Mouse (Mus musculus): Measurements from ENCODE around the gene Tulp1. TPM values are rescaled to one million over a fixed set of nuclear protein-coding genes. Genes with fewer than 3 reads are reported as not detected.

Tulp1 gene
- polyA plus RNA-seq, 1 experiment from 2014 or later: 3.9 TPM

DNA sequence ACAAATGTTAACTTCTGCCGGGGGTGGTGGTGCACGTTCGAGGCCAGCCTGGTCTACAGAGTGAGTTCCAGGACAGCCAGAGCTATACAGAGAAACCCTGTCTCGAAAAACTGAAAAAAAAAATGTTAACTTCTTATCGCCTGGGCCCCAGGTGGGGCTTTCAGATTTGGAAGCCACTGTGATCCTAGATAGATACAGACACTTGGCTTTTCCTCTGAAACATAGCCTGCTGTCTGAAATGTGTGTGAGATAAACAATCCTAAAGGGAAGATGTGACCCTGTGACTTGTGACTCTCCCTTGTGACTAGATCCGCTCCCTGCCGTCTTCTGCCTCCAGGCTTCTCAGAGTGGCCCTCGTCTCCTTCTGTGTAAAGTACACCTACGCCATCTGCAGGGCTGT lies 47.3 kb downstream of the Tulp1 start:
- no peaks in the 10 kb centered on the region for H3K27me3 ChIP-seq (ENCODE audit: insufficient read depth, low read length)
- H3K4me2 ChIP-seq (ENCODE audit: low read length): no peak overlapping the region
- DNase-seq (ENCODE audit: low spot score) (no peak), ATAC-seq (replicated peaks; ENCODE audit: low FRiP score, low read depth) (no peak)
- no peaks in the 10 kb centered on the region for H3K9me3 ChIP-seq (replicated peaks; ENCODE audit: low read length)
- no peak for TF ChIP-seq CTCF (IDR thresholded peaks at IDR 0.05; ENCODE audit: low read depth)
- peaks cover 34% of the 10 kb centered on the region; the same call in 1 of the 2 replicates for H3K36me3 ChIP-seq (ENCODE audit: insufficient read depth, low read length)
- no peak overlapping the region for H3K4me3 ChIP-seq (replicated peaks; ENCODE audit: low read depth, low read length)
- no peak overlapping the region for H3K27ac ChIP-seq
- WGBS: 84% methylated on average over 9 of the region's 9 CpGs
- no peak overlapping the region for H3K9ac ChIP-seq (ENCODE audit: low read depth, low read length)
- peaks cover 7% of the 10 kb centered on the region for H3K4me1 ChIP-seq (replicated peaks; ENCODE audit: insufficient read depth, low read length)

DNA sequence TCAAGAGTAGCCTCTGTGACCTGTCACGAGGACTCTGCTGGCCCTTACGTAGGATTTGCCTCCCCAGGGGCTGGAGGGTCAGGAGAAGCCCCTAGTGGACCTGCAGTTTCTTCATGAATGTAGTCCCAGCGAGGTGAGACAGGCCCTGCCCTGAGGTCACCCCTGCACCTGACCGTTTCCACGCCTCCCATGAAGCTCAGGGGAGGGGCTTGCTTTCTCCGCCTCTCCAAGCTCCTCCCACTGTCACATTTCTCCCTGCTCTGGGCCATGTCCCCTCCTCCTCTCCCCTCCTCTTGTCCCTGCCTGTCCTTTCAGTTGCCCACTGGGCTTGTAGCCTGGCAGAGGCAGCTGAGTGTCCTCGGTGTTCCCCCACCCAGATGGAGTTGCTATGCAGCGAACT lies 47.9 kb downstream of the Tulp1 start:
- H3K4me2 ChIP-seq (ENCODE audit: low read length): no peak overlapping the region
- no peak overlapping the region for H3K27ac ChIP-seq
- WGBS: 62% methylated on average over 8 of the region's 8 CpGs
- DNase-seq (ENCODE audit: low spot score) (no peak), ATAC-seq (replicated peaks; ENCODE audit: low FRiP score, low read depth) (no peak)
- no peaks in the 10 kb centered on the region for H3K9me3 ChIP-seq (replicated peaks; ENCODE audit: low read length)
- H3K9ac ChIP-seq (ENCODE audit: low read depth, low read length): no peak overlapping the region
- H3K36me3 ChIP-seq (ENCODE audit: insufficient read depth, low read length): peaks cover 34% of the 10 kb centered on the region; the same call in 1 of the 2 replicates
- TF ChIP-seq CTCF (IDR thresholded peaks at IDR 0.05; ENCODE audit: low read depth): no peak
- peaks cover 7% of the 10 kb centered on the region for H3K4me1 ChIP-seq (replicated peaks; ENCODE audit: insufficient read depth, low read length)
- H3K27me3 ChIP-seq (ENCODE audit: insufficient read depth, low read length): no peaks in the 10 kb centered on the region
- no peak overlapping the region for H3K4me3 ChIP-seq (replicated peaks; ENCODE audit: low read depth, low read length)

DNA sequence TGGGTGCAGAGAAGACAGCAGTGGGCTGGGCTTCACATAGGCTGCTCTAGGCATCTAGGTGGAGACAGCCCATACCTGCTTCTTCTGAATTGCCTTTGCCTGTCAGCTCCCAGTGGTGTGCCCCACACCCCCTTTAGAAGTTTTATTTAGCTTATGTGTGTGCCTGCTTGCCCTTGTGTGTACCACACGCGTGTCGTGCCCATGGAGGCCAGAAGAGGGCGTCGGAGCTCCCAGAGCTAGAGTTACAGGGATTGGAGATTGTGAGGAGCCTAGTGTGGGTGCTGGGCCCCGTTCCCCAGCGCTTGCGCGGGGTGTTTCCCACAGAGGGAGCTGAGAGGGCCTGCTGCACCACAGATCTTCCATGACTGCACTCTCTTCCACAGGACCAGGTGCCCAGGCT lies 48.5 kb downstream of the Tulp1 start:
- Histone ChIP-seq H3K4me3 (replicated peaks; ENCODE audit: low read depth, low read length) (no peak overlapping the region), H3K27me3 (ENCODE audit: insufficient read depth, low read length) (no peaks in the 10 kb centered on the region), H3K9me3 (replicated peaks; ENCODE audit: low read length) (no peaks in the 10 kb centered on the region), H3K27ac (no peak overlapping the region), H3K4me1 (replicated peaks; ENCODE audit: insufficient read depth, low read length) (peaks cover 7% of the 10 kb centered on the region), H3K9ac (ENCODE audit: low read depth, low read length) (no peak overlapping the region), H3K4me2 (ENCODE audit: low read length) (no peak overlapping the region), H3K36me3 (ENCODE audit: insufficient read depth, low read length) (peaks cover 34% of the 10 kb centered on the region; the same call in 1 of the 2 replicates)
- 93% methylated on average over 9 of the region's 9 CpGs for WGBS
- DNase-seq (ENCODE audit: low spot score) (no peak), ATAC-seq (replicated peaks; ENCODE audit: low FRiP score, low read depth) (no peak)
- peak; percentile 30; the same call in 1 of the 2 replicates for TF ChIP-seq CTCF (IDR thresholded peaks at IDR 0.05; ENCODE audit: low read depth)

DNA sequence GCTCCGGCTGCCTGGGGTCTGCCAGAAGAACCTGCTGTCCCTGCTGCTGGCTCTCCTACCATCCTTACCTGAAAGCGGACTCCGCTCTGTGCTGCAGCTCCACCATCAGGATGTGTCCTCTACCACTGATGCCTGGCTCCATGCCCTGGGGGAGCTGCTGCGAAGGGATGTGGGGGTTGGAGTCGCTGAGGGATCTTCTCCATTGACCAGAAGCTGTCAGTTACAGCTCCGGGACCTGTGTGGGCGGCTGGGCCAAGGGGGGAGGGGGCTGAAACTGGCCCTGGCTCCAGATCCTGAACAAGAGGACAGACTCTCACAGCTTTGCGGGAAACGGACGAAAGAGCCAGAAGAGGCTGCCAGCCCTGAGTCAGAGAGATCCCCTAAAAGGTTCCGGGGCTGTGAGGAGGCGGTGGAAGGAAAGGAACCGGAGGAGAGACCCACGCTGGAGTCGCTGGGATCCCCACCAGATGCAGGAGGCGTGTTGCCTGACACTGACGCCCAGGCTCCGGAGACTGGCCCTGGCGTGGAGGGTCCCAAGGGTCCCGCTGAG lies 49.3 kb downstream of the Tulp1 start:
- DNase-seq (ENCODE audit: low spot score) (no peak), ATAC-seq (replicated peaks; ENCODE audit: low FRiP score, low read depth) (no peak)
- Histone ChIP-seq H3K27me3 (ENCODE audit: insufficient read depth, low read length) (no peaks in the 10 kb centered on the region), H3K36me3 (ENCODE audit: insufficient read depth, low read length) (peaks cover 32% of the 10 kb centered on the region; the same call in 1 of the 2 replicates), H3K27ac (no peak overlapping the region), H3K4me1 (replicated peaks; ENCODE audit: insufficient read depth, low read length) (peaks cover 7% of the 10 kb centered on the region), H3K9ac (ENCODE audit: low read depth, low read length) (0 out of 2 replicates have a peak overlapping the region, but pooled peaks have one; percentile 8), H3K4me3 (replicated peaks; ENCODE audit: low read depth, low read length) (no peak overlapping the region), H3K4me2 (ENCODE audit: low read length) (no peak overlapping the region), H3K9me3 (replicated peaks; ENCODE audit: low read length) (no peaks in the 10 kb centered on the region)
- TF ChIP-seq CTCF (IDR thresholded peaks at IDR 0.05; ENCODE audit: low read depth): no peak
- 80% methylated on average over 20 of the region's 20 CpGs for WGBS

DNA sequence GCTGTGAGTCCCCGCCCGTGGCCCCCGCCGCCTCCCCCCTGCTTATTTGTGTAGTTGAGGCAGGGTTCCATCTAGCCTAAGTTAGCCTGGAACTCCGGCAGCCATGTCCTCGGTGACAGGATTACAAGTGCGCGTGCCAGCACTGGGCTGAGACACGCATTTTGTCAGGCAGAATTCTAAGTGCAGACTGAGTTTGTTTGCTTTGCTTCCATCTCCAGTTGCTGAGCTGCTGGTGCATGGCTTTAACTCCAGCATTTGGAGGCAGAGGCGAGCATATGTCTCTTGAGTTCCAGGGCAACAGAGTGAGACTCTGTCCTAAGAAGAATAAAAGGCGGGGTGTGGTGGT lies 51.2 kb downstream of the Tulp1 start:
- peaks cover 7% of the 10 kb centered on the region for H3K4me1 ChIP-seq (replicated peaks; ENCODE audit: insufficient read depth, low read length)
- H3K9me3 ChIP-seq (replicated peaks; ENCODE audit: low read length): no peaks in the 10 kb centered on the region
- H3K27me3 ChIP-seq (ENCODE audit: insufficient read depth, low read length): no peaks in the 10 kb centered on the region
- peak overlapping the region; percentile 94 for H3K4me2 ChIP-seq (ENCODE audit: low read length)
- 3% methylated on average over 11 of the region's 11 CpGs for WGBS
- TF ChIP-seq CTCF (IDR thresholded peaks at IDR 0.05; ENCODE audit: low read depth): no peak
- ATAC-seq (replicated peaks; ENCODE audit: low FRiP score, low read depth) (peak; percentile 30; the same call in 1 of the 2 replicates), DNase-seq (ENCODE audit: low spot score) (peak; percentile 55)
- H3K36me3 ChIP-seq (ENCODE audit: insufficient read depth, low read length): peaks cover 25% of the 10 kb centered on the region; the same call in 1 of the 2 replicates
- peak overlapping the region; percentile 76 for H3K4me3 ChIP-seq (replicated peaks; ENCODE audit: low read depth, low read length)
- H3K9ac ChIP-seq (ENCODE audit: low read depth, low read length): peak overlapping the region; percentile 82
- H3K27ac ChIP-seq: peak overlapping the region; percentile 93

DNA sequence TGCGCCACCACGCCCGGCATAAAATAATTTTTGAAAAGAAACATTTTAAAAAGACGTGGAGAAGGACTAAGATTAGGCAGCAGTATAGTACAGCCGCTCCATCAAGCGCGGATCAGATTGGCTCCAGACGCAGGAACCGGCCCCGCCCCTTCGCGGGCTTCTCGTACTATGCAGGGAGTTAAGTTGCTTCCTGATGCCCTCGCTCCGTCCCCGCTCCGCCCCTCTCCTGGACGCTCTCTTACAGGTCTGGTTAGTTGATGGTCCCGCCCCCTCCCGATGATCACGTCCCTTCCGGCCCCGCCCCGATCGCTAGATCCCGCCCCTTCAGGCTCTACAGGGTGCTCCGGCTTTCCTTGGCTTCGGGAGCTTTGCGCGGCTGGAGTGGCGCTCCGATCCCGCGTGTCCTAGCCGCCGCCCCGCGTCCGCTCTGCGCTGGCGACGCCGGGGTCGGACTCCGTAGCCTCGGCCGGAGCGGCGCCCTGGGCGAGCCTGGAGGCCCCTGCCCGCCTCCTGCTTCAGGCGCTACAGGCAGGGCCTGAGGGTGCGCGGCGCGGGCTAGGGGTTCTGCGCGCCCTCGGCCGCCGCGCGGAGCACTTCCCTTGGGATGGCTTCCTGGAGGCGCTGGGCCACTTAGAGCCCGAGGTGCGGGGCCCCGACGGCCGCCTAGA lies 51.7 kb downstream of the Tulp1 start, which contains the start of gene Fance:
Fance (plus strand) TSS at position 308 of the 668 bp plus-strand sequence.
- H3K4me3 ChIP-seq (replicated peaks; ENCODE audit: low read depth, low read length): peak within 1 kb of the TSS; percentile 76

More for the DNA sequence above, 51.7 kb downstream of the Tulp1 start, which contains the start of gene Fance:
- Histone ChIP-seq H3K9me3 (replicated peaks; ENCODE audit: low read length) (no peaks in the 10 kb centered on the region), H3K9ac (ENCODE audit: low read depth, low read length) (peak within 1 kb of the TSS; percentile 82), H3K4me1 (replicated peaks; ENCODE audit: insufficient read depth, low read length) (peaks cover 7% of the 10 kb centered on the region), H3K36me3 (ENCODE audit: insufficient read depth, low read length) (peaks cover 22% of the 10 kb centered on the region; the same call in 1 of the 2 replicates), H3K27me3 (ENCODE audit: insufficient read depth, low read length) (no peaks in the 10 kb centered on the region), H3K4me2 (ENCODE audit: low read length) (peak within 1 kb of the TSS; percentile 94), H3K27ac (peak within 1 kb of the TSS; percentile 93)
- no peak; the same call in 1 of the 2 replicates for TF ChIP-seq CTCF (IDR thresholded peaks at IDR 0.05; ENCODE audit: low read depth)
- ATAC-seq (replicated peaks; ENCODE audit: low FRiP score, low read depth) (peak; percentile 96), DNase-seq (ENCODE audit: low spot score) (peak; percentile 100)
- WGBS: under 1% methylated on average over 60 of the region's 69 CpGs
